Mouse (Mus musculus) right cerebral cortex, postnatal 25 days (tissue): ENCODE data around the gene Adamts3.

ENCODE experiments used
- DNase-seq: peaks from one replicate; pipeline ENCODE4 v3.0.0; 2022

Gene Adamts3

GRCm38 (mm10) chr5:89701241-89702007 lies 181.7 kb downstream of the Adamts3 start:
- DNase-seq: peak; percentile 55

DNA sequence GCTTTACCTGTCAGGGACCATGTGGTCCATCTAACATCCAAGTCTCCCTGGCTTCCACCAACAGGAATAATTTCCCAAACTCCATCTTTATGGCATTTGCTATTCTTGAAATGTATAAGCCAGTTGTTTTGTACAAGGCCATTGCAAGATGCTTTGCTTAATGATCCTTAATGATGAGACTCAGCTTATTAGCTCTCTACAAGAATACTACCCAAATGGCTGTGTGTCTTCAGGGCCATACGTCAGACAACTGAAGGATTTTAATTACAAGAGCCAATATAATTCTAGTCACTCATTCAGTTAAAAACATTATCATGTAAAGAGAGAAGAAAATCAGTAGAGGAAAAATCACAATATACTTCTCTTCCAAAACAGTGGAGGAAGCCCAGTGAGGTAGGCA lies 195.3 kb downstream of the Adamts3 start:
- no peak for DNase-seq

DNA sequence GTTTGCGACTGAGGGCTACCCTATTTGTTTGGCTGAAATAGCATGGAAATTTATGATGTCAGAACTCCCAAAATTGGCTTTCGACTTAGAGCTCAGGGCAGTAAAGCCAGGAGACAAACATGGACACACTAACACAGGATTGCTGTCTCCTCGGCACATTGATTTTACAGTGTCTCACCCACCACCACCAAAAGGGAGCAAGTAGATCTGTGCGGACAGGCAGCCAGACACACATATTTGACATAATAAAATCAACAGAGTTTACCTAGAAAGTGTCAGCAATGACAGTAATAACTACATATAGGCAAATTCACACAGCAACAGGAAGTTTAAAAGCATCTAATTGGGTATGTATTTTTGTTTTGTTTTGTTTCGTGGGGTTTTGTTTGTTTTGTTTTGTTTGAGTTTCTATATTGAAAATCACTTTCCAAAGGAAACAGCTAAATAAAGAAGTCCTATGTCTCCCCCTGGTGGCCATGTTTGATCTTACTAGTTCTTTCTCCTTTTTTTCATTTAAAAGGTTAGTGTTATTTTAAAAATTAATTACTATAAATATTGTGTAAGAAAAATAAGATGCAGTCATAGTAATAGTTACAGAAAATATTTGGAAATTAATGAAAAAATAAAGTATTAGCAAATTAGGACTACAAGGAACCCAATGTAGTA lies 203.1 kb downstream of the Adamts3 start:
- no peak for DNase-seq

GRCm38 (mm10) chr5:89678148-89678547 lies 205.0 kb downstream of the Adamts3 start:
- no peak for DNase-seq

DNA sequence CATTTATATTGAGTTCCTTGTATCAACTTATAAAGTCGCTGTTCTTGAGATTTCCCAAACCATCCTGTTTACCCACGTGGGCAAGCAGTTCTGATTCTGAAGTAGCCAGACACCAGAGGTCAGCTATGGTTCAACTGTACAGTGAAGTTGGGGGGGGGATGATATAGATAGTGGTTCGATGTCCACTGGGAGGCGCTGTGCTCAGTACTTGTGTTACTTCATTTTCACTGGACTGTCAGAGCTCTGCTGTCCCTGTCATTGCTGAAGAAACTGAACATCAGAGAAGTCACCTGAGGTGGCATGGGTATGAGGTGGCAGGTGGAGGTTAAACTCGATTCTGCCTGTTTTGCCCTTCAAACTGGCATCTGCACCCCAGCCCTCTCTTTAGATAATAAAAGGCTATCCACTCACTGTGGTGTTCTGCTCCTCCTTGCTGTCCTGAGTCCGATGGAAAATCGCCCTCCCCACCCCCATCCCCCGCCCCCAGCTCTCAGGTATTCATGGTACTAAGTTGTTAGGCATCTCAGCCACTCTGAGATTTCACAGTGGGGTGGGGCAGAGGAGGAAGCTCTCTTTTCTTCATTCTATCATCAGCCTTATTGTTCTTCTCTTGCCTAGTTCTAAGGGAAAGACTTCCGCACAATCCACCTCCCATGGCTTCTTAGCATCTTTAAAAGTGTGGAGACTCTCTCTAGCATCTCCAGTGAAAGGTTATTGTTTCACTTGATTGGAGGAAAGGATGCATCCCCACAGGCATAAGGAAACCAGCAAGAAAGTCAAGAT lies 208.9 kb downstream of the Adamts3 start:
- no peak for DNase-seq

DNA sequence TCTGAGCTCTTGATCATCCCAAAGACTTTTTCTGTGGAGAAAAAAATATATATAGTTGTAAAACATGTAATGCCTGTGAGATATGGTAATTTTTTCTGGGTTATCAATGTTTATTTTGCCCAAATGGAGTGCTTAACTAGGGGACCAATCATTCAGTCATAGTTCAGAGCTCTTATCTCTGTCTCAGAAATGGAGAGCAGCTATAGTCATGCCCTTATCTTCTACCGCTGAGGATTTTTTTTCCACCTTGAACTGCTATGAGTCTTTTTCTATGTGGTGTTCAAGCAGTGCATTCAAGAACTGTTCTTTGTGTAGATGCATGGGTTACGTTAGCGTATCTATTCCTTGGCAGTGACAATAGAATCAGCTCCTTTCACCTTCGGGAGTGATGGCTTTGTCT lies 210.2 kb downstream of the Adamts3 start:
- DNase-seq: no peak

- no peak for DNase-seq
Observed at GRCm38 (mm10) chr5:89654327-89654726, 228.8 kb downstream of the Adamts3 start.

DNA sequence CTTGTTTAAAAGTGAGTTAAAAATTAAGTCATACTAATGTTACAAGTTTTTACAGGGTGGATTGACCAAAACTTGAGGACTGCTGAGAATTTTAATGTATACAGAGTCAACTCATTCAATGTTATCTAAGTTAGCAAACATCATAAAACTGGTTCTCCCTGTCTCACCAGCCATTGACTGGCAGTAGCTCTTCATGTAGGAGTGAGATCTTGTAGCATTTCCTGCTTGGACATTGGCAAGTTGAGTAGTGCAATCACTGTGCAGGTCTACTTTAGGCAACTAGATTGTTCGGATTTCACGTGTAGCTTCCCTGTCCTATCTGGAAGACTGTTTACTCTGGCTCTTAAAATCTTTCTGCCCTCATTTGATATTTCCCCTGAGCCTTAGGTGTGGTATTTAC lies 229.3 kb downstream of the Adamts3 start:
- DNase-seq: no peak

GRCm38 (mm10) chr5:89646940-89647339 lies 236.2 kb downstream of the Adamts3 start:
- DNase-seq: no peak

GRCm38 (mm10) chr5:89635434-89635833 lies 247.7 kb downstream of the Adamts3 start:
- DNase-seq: no peak

DNA sequence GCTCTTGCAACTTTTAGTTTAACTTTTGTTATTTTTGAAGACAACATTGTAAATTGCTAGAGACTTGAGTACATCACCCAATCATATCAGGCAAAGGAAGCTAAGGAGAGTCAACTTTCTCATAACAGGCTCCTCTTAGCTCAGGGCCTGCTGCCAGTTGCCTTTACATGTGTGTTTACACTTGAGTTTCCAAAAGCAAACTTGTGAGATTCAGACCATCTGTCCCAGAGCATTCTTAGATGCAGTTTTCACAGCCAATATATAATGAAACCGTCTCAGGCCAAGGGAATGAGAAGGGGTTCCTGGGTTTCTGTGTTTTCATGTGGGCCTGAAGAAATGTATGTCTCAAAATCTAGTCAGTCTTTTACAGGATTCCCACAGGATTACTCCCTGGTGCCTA lies 251.5 kb downstream of the Adamts3 start:
- DNase-seq: peak; percentile 21
